Mouse (Mus musculus): ENCODE data around the gene Olfr889. TPM values are rescaled to one million over a fixed set of nuclear protein-coding genes. Genes with fewer than 3 reads are reported as not detected.
"Not testable (repeated sequence)": the region's sequence is repeated elsewhere in the genome, so short reads cannot be mapped to it uniquely, and the experiment has no call there.

The Olfr889 gene
- total RNA-seq (2014; fragmentation: Nextera tagmentation) (0.15 TPM in 1 of 2 replicates, not detected in the other), total RNA-seq (2017) (0.05 and 0.12 TPM in 2 replicates), polyA plus RNA-seq (2012) (not detected in 2 replicates)

GRCm38 (mm10) chr9:38114898-38115297 lies at the start of gene Olfr889:
Olfr889 (plus strand) TSS chr9:38115198.
- Histone ChIP-seq H3K36me3 (replicated peaks) (no peaks in the 10 kb centered on the region), H3K4me3 (ENCODE audit: low read depth, low read length) (no peak within 1 kb of the TSS), H3K4me1 (ENCODE audit: insufficient read depth, low read depth, low read length) (no peaks in the 10 kb centered on the region), H3K9me3 (replicated peaks) (no peaks in the 10 kb centered on the region), H3K27me3 (ENCODE audit: insufficient read depth, low read length) (no peaks in the 10 kb centered on the region)
- DNase-seq (ENCODE audit: low spot score) (no peak), ATAC-seq (ENCODE audit: extremely low read depth, insufficient number of reproducible peaks, low FRiP score, poor library complexity, severe bottlenecking) (no peak)
- no peak for TF ChIP-seq TAL1 (conservative IDR thresholded peaks at IDR 0.05; ENCODE audit: low read depth, low read length)
- no peak for TF ChIP-seq POLR2AphosphoS5 (IDR thresholded peaks at IDR 0.05; ENCODE audit: insufficient replicate concordance, low read depth, low read length)
- TF ChIP-seq GATA2 (IDR thresholded peaks at IDR 0.05; ENCODE audit: borderline replicate concordance, low read depth, low read length) = no peak
- no peak for TF ChIP-seq CTCF (IDR thresholded peaks at IDR 0.05; ENCODE audit: low read depth, low read length)
- TF ChIP-seq GATA1 (IDR thresholded peaks at IDR 0.05; ENCODE audit: borderline replicate concordance, low read length) = no peak

DNA sequence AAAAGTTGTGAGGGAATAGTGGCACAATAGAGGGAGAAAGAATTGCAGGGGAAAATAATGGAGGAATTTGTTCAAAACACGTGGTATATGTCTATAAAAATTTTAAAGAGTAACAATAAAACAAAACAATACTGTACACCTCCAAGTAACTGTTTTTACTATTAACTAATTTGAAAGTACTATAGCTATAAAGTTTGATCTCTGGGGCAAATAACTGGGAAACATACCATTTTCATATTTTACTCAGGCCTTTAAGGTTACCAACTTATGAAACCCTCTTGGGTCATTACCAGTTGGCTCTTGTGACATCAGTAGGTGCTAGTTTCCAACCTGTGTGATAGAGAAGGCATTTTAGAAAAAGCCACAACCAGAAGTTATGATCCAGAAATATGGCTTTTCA lies 31.2 kb upstream of the Olfr889 start, which contains the start of gene Olfr887:
TSS of gene Olfr887 (plus strand) at position 301 of the 400 bp plus-strand sequence.
- Histone ChIP-seq H3K9me3 (replicated peaks) (no peaks in the 10 kb centered on the region), H3K36me3 (replicated peaks) (no peaks in the 10 kb centered on the region), H3K4me3 (ENCODE audit: low read depth, low read length) (no peak within 1 kb of the TSS), H3K27me3 (ENCODE audit: insufficient read depth, low read length) (no peaks in the 10 kb centered on the region), H3K4me1 (ENCODE audit: insufficient read depth, low read depth, low read length) (no peaks in the 10 kb centered on the region)
- ATAC-seq (ENCODE audit: extremely low read depth, insufficient number of reproducible peaks, low FRiP score, poor library complexity, severe bottlenecking) = no peak
- DNase-seq (ENCODE audit: low spot score) = no peak
- TF ChIP-seq TAL1 (conservative IDR thresholded peaks at IDR 0.05; ENCODE audit: low read depth, low read length) (no peak), GATA1 (IDR thresholded peaks at IDR 0.05; ENCODE audit: borderline replicate concordance, low read length) (no peak), POLR2AphosphoS5 (IDR thresholded peaks at IDR 0.05; ENCODE audit: insufficient replicate concordance, low read depth, low read length) (no peak), CTCF (IDR thresholded peaks at IDR 0.05; ENCODE audit: low read depth, low read length) (no peak), GATA2 (IDR thresholded peaks at IDR 0.05; ENCODE audit: borderline replicate concordance, low read depth, low read length) (no peak)

- no peaks in the 10 kb centered on the region for H3K36me3 ChIP-seq (replicated peaks)
- no peaks in the 10 kb centered on the region for H3K4me1 ChIP-seq (ENCODE audit: insufficient read depth, low read depth, low read length)
- H3K27me3 ChIP-seq (ENCODE audit: insufficient read depth, low read length) = no peaks in the 10 kb centered on the region
- H3K4me3 ChIP-seq (ENCODE audit: low read depth, low read length) = no peak within 1 kb of the TSS
- DNase-seq (ENCODE audit: low spot score) = no peak
- no peak for TF ChIP-seq GATA2 (IDR thresholded peaks at IDR 0.05; ENCODE audit: borderline replicate concordance, low read depth, low read length)
- no peak for TF ChIP-seq GATA1 (IDR thresholded peaks at IDR 0.05; ENCODE audit: borderline replicate concordance, low read length)
- no peak for TF ChIP-seq CTCF (IDR thresholded peaks at IDR 0.05; ENCODE audit: low read depth, low read length)
- TF ChIP-seq POLR2AphosphoS5 (IDR thresholded peaks at IDR 0.05; ENCODE audit: insufficient replicate concordance, low read depth, low read length) = no peak
- TF ChIP-seq TAL1 (conservative IDR thresholded peaks at IDR 0.05; ENCODE audit: low read depth, low read length) = no peak
- no peaks in the 10 kb centered on the region for H3K9me3 ChIP-seq (replicated peaks)
- ATAC-seq (ENCODE audit: extremely low read depth, insufficient number of reproducible peaks, low FRiP score, poor library complexity, severe bottlenecking) = no peak
Measured at GRCm38 (mm10) chr9:38107828-38108227, 7.2 kb upstream of the Olfr889 start, which contains the start of gene Olfr888. Olfr888 (plus strand) TSS chr9:38108128.

DNA sequence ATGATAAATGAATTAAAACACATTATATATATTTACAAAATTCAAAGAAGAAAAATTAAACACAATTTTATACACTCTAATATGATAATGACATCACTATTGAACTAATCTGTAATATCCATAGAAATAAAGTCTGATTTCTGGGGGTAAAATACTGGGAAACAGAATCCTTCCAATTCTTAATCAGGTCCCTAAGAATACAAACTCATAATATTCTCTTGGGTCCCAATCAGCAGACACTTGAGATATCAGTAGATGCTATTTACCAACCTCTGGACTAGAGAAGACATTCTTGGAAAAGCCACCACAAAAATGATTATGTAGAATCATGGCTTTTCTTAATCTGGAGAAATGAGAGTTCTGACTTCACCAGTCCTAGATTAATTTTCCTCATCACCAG lies 27.2 kb downstream of the Olfr889 start, which contains the start of gene Olfr890:
TSS of gene Olfr890 (plus strand) at position 301 of the 400 bp plus-strand sequence.
- no peak for DNase-seq (ENCODE audit: low spot score)
- no peak for ATAC-seq (ENCODE audit: extremely low read depth, insufficient number of reproducible peaks, low FRiP score, poor library complexity, severe bottlenecking)
- Histone ChIP-seq H3K9me3 (replicated peaks) (no peaks in the 10 kb centered on the region), H3K27me3 (ENCODE audit: insufficient read depth, low read length) (no peaks in the 10 kb centered on the region), H3K4me1 (ENCODE audit: insufficient read depth, low read depth, low read length) (no peaks in the 10 kb centered on the region), H3K4me3 (ENCODE audit: low read depth, low read length) (no peak within 1 kb of the TSS), H3K36me3 (replicated peaks) (no peaks in the 10 kb centered on the region)
- TF ChIP-seq CTCF (IDR thresholded peaks at IDR 0.05; ENCODE audit: low read depth, low read length) (no peak), POLR2AphosphoS5 (IDR thresholded peaks at IDR 0.05; ENCODE audit: insufficient replicate concordance, low read depth, low read length) (no peak)

DNA sequence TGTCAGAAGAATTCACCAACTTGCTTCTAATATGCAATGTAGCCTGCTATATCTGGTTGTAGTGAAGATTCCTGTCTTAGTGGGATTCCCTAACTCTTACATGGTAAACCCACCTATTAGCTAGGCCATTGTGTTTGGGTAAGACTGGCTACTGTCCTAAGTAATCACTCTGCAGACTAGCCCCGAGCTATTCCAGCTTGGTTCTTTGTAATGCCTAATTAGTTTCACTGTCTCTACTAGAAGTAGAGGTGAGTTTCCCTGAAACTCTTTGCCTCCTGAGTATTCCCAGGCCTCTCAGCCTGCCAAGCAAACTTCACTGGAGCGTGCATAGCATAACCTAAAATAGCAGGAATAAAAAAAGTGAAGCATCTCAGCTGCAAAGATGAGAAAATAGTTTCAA lies 53.3 kb downstream of the Olfr889 start:
- not testable (repeated sequence) for H3K9me3 ChIP-seq (replicated peaks); ATAC-seq (ENCODE audit: extremely low read depth, insufficient number of reproducible peaks, low FRiP score, poor library complexity, severe bottlenecking); H3K36me3 ChIP-seq (replicated peaks); DNase-seq (ENCODE audit: low spot score); H3K4me1 ChIP-seq (ENCODE audit: insufficient read depth, low read depth, low read length); H3K4me3 ChIP-seq (ENCODE audit: low read depth, low read length); H3K27me3 ChIP-seq (ENCODE audit: insufficient read depth, low read length)

Other genes starting within 250 kb of the Olfr889 start
- not detected in 2 replicates for gene Olfr145, start 218.5 kb upstream of the Olfr889 start, total RNA-seq (2014; fragmentation: Nextera tagmentation)
- 0.06 and 0.16 TPM in 2 replicates for gene Olfr145, start 218.5 kb upstream of the Olfr889 start, total RNA-seq (2017)
- gene Olfr145, start 218.5 kb upstream of the Olfr889 start, polyA plus RNA-seq (2012) = not detected in 2 replicates
- not detected in 2 replicates for gene Olfr878, start 197.4 kb upstream of the Olfr889 start, total RNA-seq (2014; fragmentation: Nextera tagmentation)
- 0.17 TPM in 1 of 2 replicates, not detected in the other for gene Olfr878, start 197.4 kb upstream of the Olfr889 start, total RNA-seq (2017)
- gene Olfr878, start 197.4 kb upstream of the Olfr889 start, polyA plus RNA-seq (2012) = not detected in 2 replicates
- gene Olfr881, start 123.4 kb upstream of the Olfr889 start, total RNA-seq (2014; fragmentation: Nextera tagmentation) = not detected in 2 replicates
- 0.16 TPM in 1 of 2 replicates, not detected in the other for gene Olfr881, start 123.4 kb upstream of the Olfr889 start, total RNA-seq (2017)
- gene Olfr881, start 123.4 kb upstream of the Olfr889 start, polyA plus RNA-seq (2012) = not detected in 2 replicates
- gene Olfr883, start 89.4 kb upstream of the Olfr889 start, total RNA-seq (2014; fragmentation: Nextera tagmentation) = not detected in 2 replicates
- 0.12 TPM in 1 of 2 replicates, not detected in the other for gene Olfr883, start 89.4 kb upstream of the Olfr889 start, total RNA-seq (2017)
- not detected in 2 replicates for gene Olfr883, start 89.4 kb upstream of the Olfr889 start, polyA plus RNA-seq (2012)
- gene Olfr884, start 68.6 kb upstream of the Olfr889 start, total RNA-seq (2014; fragmentation: Nextera tagmentation) = not detected in 2 replicates
- gene Olfr884, start 68.6 kb upstream of the Olfr889 start, total RNA-seq (2017) = 0.11 TPM in 1 of 2 replicates, not detected in the other
- gene Olfr884, start 68.6 kb upstream of the Olfr889 start, polyA plus RNA-seq (2012) = not detected in 2 replicates
- not detected in 2 replicates for gene Olfr885, start 53.9 kb upstream of the Olfr889 start, total RNA-seq (2014; fragmentation: Nextera tagmentation)
- gene Olfr885, start 53.9 kb upstream of the Olfr889 start, total RNA-seq (2017) = not detected in 2 replicates
- gene Olfr885, start 53.9 kb upstream of the Olfr889 start, polyA plus RNA-seq (2012) = not detected in 2 replicates
- gene Olfr887, start 31.1 kb upstream of the Olfr889 start, total RNA-seq (2014; fragmentation: Nextera tagmentation) = not detected in 2 replicates
- gene Olfr887, start 31.1 kb upstream of the Olfr889 start, total RNA-seq (2017) = under 0.01 and 0.11 TPM in 2 replicates
- gene Olfr887, start 31.1 kb upstream of the Olfr889 start, polyA plus RNA-seq (2012) = not detected in 2 replicates
- gene Olfr888, start 7.1 kb upstream of the Olfr889 start, total RNA-seq (2014; fragmentation: Nextera tagmentation) = not detected in 2 replicates
- gene Olfr888, start 7.1 kb upstream of the Olfr889 start, total RNA-seq (2017) = not detected in 2 replicates
- not detected in 2 replicates for gene Olfr888, start 7.1 kb upstream of the Olfr889 start, polyA plus RNA-seq (2012)
- not detected in 2 replicates for gene Olfr890, start 27.3 kb downstream of the Olfr889 start, total RNA-seq (2014; fragmentation: Nextera tagmentation)
- 0.11 TPM in 1 of 2 replicates, not detected in the other for gene Olfr890, start 27.3 kb downstream of the Olfr889 start, total RNA-seq (2017)
- not detected in 2 replicates for gene Olfr890, start 27.3 kb downstream of the Olfr889 start, polyA plus RNA-seq (2012)
- not detected in 2 replicates for gene Olfr891, start 65.6 kb downstream of the Olfr889 start, total RNA-seq (2014; fragmentation: Nextera tagmentation)
- not detected in 2 replicates for gene Olfr891, start 65.6 kb downstream of the Olfr889 start, total RNA-seq (2017)
- not detected in 2 replicates for gene Olfr891, start 65.6 kb downstream of the Olfr889 start, polyA plus RNA-seq (2012)
- not detected in 2 replicates for gene Olfr893, start 93.2 kb downstream of the Olfr889 start, total RNA-seq (2014; fragmentation: Nextera tagmentation)
- gene Olfr893, start 93.2 kb downstream of the Olfr889 start, total RNA-seq (2017) = 0.11 TPM in 1 of 2 replicates, not detected in the other
- not detected in 2 replicates for gene Olfr893, start 93.2 kb downstream of the Olfr889 start, polyA plus RNA-seq (2012)
- not detected in 2 replicates for gene Olfr894, start 102.9 kb downstream of the Olfr889 start, total RNA-seq (2014; fragmentation: Nextera tagmentation)
- 0.05 TPM in 1 of 2 replicates, not detected in the other for gene Olfr894, start 102.9 kb downstream of the Olfr889 start, total RNA-seq (2017)
- not detected in 2 replicates for gene Olfr894, start 102.9 kb downstream of the Olfr889 start, polyA plus RNA-seq (2012)
- gene Olfr143, start 137.6 kb downstream of the Olfr889 start, total RNA-seq (2014; fragmentation: Nextera tagmentation) = not detected in 2 replicates
- gene Olfr143, start 137.6 kb downstream of the Olfr889 start, total RNA-seq (2017) = 0.22 TPM in 1 of 2 replicates, not detected in the other
- not detected in 2 replicates for gene Olfr143, start 137.6 kb downstream of the Olfr889 start, polyA plus RNA-seq (2012)
- not detected in 2 replicates for gene Olfr895, start 152.7 kb downstream of the Olfr889 start, total RNA-seq (2014; fragmentation: Nextera tagmentation)
- gene Olfr895, start 152.7 kb downstream of the Olfr889 start, total RNA-seq (2017) = 0.11 TPM in 1 of 2 replicates, not detected in the other
- not detected in 2 replicates for gene Olfr895, start 152.7 kb downstream of the Olfr889 start, polyA plus RNA-seq (2012)
- not detected in 2 replicates for gene Olfr896-ps1, start 175.9 kb downstream of the Olfr889 start, total RNA-seq (2014; fragmentation: Nextera tagmentation)
- 0.06 TPM in 1 of 2 replicates, not detected in the other for gene Olfr896-ps1, start 175.9 kb downstream of the Olfr889 start, total RNA-seq (2017)
- gene Olfr896-ps1, start 175.9 kb downstream of the Olfr889 start, polyA plus RNA-seq (2012) = not detected in 2 replicates
- not detected in 2 replicates for gene Olfr25, start 213.9 kb downstream of the Olfr889 start, total RNA-seq (2014; fragmentation: Nextera tagmentation)
- gene Olfr25, start 213.9 kb downstream of the Olfr889 start, total RNA-seq (2017) = 0.06 TPM in 1 of 2 replicates, not detected in the other
- not detected in 2 replicates for gene Olfr25, start 213.9 kb downstream of the Olfr889 start, polyA plus RNA-seq (2012)
- not detected in 2 replicates for gene Olfr898, start 233.2 kb downstream of the Olfr889 start, total RNA-seq (2014; fragmentation: Nextera tagmentation)
- not detected in 2 replicates for gene Olfr898, start 233.2 kb downstream of the Olfr889 start, total RNA-seq (2017)
- not detected in 2 replicates for gene Olfr898, start 233.2 kb downstream of the Olfr889 start, polyA plus RNA-seq (2012)

Measured in G1E (cell line).